Mouse (Mus musculus) bone marrow macrophage, adult 2 months (primary cell): ENCODE data around the gene Fam69b.

Experiments used
- CTCF ChIP-seq: IDR thresholded peaks from 2 replicates; pipeline ENCODE4 v1.5.1; 2012; ENCODE audit warnings: low read depth, mild to moderate bottlenecking, low read length, moderate library complexity
- POLR2A ChIP-seq: IDR thresholded peaks from 2 replicates; pipeline ENCODE4 v1.6.1; 2012; ENCODE audit warnings: mild to moderate bottlenecking, low read depth, low read length, borderline replicate concordance

DNA sequence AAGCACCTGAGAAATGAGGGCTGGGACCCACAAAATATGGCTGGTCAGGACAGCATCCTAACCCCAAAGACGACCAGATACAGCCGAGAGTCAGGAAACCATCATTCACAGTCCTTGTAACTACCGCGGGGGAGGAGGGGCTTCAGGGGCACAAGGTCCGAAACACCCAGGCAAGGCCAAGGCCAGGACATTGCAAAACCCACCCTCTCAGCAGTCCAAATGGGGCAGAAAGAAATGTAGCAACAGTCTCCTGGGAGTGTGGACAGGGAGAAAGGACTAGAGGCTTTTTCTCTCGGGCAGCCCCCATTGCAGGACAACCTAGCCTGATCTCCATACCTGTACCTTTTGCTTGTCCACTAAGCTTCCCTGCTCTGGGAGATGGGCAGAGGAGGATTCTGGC is 25.1 kb upstream of the Fam69b start:
- no peak for TF ChIP-seq CTCF
- TF ChIP-seq POLR2A, result no peak
